Mouse (Mus musculus): Measurements from ENCODE around the gene Plekhj1. TPM values are rescaled to one million over a fixed set of nuclear protein-coding genes. Genes with fewer than 3 reads are reported as not detected.

Plekhj1 gene
- polyA plus RNA-seq, 1 experiment from 2014 or later: 140 TPM

DNA sequence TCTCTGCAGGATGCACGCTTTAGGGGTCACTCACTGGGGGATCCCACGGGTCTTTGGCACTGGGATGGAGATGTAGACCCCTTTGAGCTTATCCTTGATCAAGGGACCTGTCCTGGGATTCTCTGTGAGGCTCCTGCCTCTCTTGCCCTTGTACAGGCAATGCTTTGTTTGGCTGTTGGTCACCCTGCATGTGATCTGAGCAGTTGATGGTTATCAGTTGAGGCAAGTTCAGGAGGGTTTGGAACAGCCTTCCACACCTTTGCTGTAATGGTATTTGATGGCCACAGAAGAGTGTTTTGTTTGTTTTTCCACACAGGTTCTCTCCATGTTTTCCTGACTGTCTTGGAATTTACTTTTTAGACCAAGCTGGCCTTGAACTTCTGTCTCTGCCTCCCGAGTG lies 36.6 kb downstream of the Plekhj1 start:
- 71% methylated on average over 3 of the region's 3 CpGs for WGBS
- Histone ChIP-seq H3K9ac (ENCODE audit: low read depth, low read length) (no peak overlapping the region), H3K4me3 (ENCODE audit: low read length) (no peak overlapping the region), H3K27me3 (replicated peaks; ENCODE audit: control insufficient read depth, insufficient read depth, low read length) (no peaks in the 10 kb centered on the region), H3K4me2 (ENCODE audit: low read length) (no peak overlapping the region), H3K27ac (ENCODE audit: low read depth, low read length) (no peak overlapping the region), H3K36me3 (ENCODE audit: control insufficient read depth, insufficient read depth, low read length) (0 out of 2 replicates have a peak, but pooled peaks cover 6% of the 10 kb centered on the region), H3K4me1 (ENCODE audit: control insufficient read depth, insufficient read depth, low read depth, low read length) (peaks cover 21% of the 10 kb centered on the region), H3K9me3 (ENCODE audit: control insufficient read depth, low read length) (no peaks in the 10 kb centered on the region)
- no peak for ATAC-seq

- Histone ChIP-seq H3K4me1 (ENCODE audit: control insufficient read depth, insufficient read depth, low read depth, low read length) (peaks cover 30% of the 10 kb centered on the region), H3K36me3 (ENCODE audit: control insufficient read depth, insufficient read depth, low read length) (no peaks in the 10 kb centered on the region), H3K9me3 (ENCODE audit: control insufficient read depth, low read length) (no peaks in the 10 kb centered on the region), H3K4me2 (ENCODE audit: low read length) (no peak overlapping the region), H3K9ac (ENCODE audit: low read depth, low read length) (no peak overlapping the region), H3K4me3 (ENCODE audit: low read length) (no peak overlapping the region), H3K27me3 (replicated peaks; ENCODE audit: control insufficient read depth, insufficient read depth, low read length) (no peaks in the 10 kb centered on the region), H3K27ac (ENCODE audit: low read depth, low read length) (no peak overlapping the region)
- WGBS: 93% methylated on average over 4 of the region's 4 CpGs
- ATAC-seq: no peak
Measured at GRCm38 (mm10) chr10:80760596-80761524, 37.6 kb downstream of the Plekhj1 start.

GRCm38 (mm10) chr10:80758651-80759050 lies 39.8 kb downstream of the Plekhj1 start:
- Histone ChIP-seq H3K4me2 (ENCODE audit: low read length) (no peak overlapping the region), H3K4me3 (ENCODE audit: low read length) (no peak overlapping the region), H3K36me3 (ENCODE audit: control insufficient read depth, insufficient read depth, low read length) (no peaks in the 10 kb centered on the region), H3K9me3 (ENCODE audit: control insufficient read depth, low read length) (no peaks in the 10 kb centered on the region), H3K4me1 (ENCODE audit: control insufficient read depth, insufficient read depth, low read depth, low read length) (peaks cover 35% of the 10 kb centered on the region), H3K27ac (ENCODE audit: low read depth, low read length) (no peak overlapping the region), H3K9ac (ENCODE audit: low read depth, low read length) (no peak overlapping the region), H3K27me3 (replicated peaks; ENCODE audit: control insufficient read depth, insufficient read depth, low read length) (no peaks in the 10 kb centered on the region)
- WGBS: 89% methylated on average over 7 of the region's 7 CpGs
- ATAC-seq: no peak

GRCm38 (mm10) chr10:80757717-80758116 lies 40.7 kb downstream of the Plekhj1 start:
- H3K4me1 ChIP-seq (ENCODE audit: control insufficient read depth, insufficient read depth, low read depth, low read length): peaks cover 35% of the 10 kb centered on the region
- peak overlapping the region; percentile 2; the same call in 1 of the 2 replicates for H3K9ac ChIP-seq (ENCODE audit: low read depth, low read length)
- no peak for ATAC-seq
- no peak overlapping the region for H3K4me2 ChIP-seq (ENCODE audit: low read length)
- H3K9me3 ChIP-seq (ENCODE audit: control insufficient read depth, low read length): no peaks in the 10 kb centered on the region
- no peak overlapping the region for H3K4me3 ChIP-seq (ENCODE audit: low read length)
- H3K36me3 ChIP-seq (ENCODE audit: control insufficient read depth, insufficient read depth, low read length): no peaks in the 10 kb centered on the region
- H3K27me3 ChIP-seq (replicated peaks; ENCODE audit: control insufficient read depth, insufficient read depth, low read length): no peaks in the 10 kb centered on the region
- WGBS: 37% methylated on average over 5 of the region's 5 CpGs
- H3K27ac ChIP-seq (ENCODE audit: low read depth, low read length): no peak overlapping the region

GRCm38 (mm10) chr10:80756967-80757366 lies 41.5 kb downstream of the Plekhj1 start:
- no peak overlapping the region for H3K27ac ChIP-seq (ENCODE audit: low read depth, low read length)

GRCm38 (mm10) chr10:80756509-80756908 lies 41.9 kb downstream of the Plekhj1 start:
- ATAC-seq: no peak
- H3K4me2 ChIP-seq (ENCODE audit: low read length): peak overlapping the region; percentile 65
- 60% methylated on average over 2 of the region's 2 CpGs for WGBS
- H3K27ac ChIP-seq (ENCODE audit: low read depth, low read length): no peak overlapping the region
- no peaks in the 10 kb centered on the region for H3K27me3 ChIP-seq (replicated peaks; ENCODE audit: control insufficient read depth, insufficient read depth, low read length)
- H3K9ac ChIP-seq (ENCODE audit: low read depth, low read length): no peak overlapping the region
- no peaks in the 10 kb centered on the region for H3K9me3 ChIP-seq (ENCODE audit: control insufficient read depth, low read length)
- H3K36me3 ChIP-seq (ENCODE audit: control insufficient read depth, insufficient read depth, low read length): no peaks in the 10 kb centered on the region
- H3K4me3 ChIP-seq (ENCODE audit: low read length): peak overlapping the region; percentile 82
- H3K4me1 ChIP-seq (ENCODE audit: control insufficient read depth, insufficient read depth, low read depth, low read length): peaks cover 39% of the 10 kb centered on the region

More at GRCm38 (mm10) chr10:80756967-80757366, 41.5 kb downstream of the Plekhj1 start:
- H3K9ac ChIP-seq (ENCODE audit: low read depth, low read length): peak overlapping the region; percentile 26; the same call in 1 of the 2 replicates
- no peaks in the 10 kb centered on the region for H3K27me3 ChIP-seq (replicated peaks; ENCODE audit: control insufficient read depth, insufficient read depth, low read length)
- peak overlapping the region; percentile 23; the same call in 1 of the 2 replicates for H3K4me2 ChIP-seq (ENCODE audit: low read length)
- H3K4me3 ChIP-seq (ENCODE audit: low read length): no peak overlapping the region
- no peaks in the 10 kb centered on the region for H3K36me3 ChIP-seq (ENCODE audit: control insufficient read depth, insufficient read depth, low read length)
- WGBS: 62% methylated on average over 4 of the region's 4 CpGs
- no peak for ATAC-seq
- no peaks in the 10 kb centered on the region for H3K9me3 ChIP-seq (ENCODE audit: control insufficient read depth, low read length)
- peaks cover 39% of the 10 kb centered on the region for H3K4me1 ChIP-seq (ENCODE audit: control insufficient read depth, insufficient read depth, low read depth, low read length)

- Histone ChIP-seq H3K4me1 (ENCODE audit: control insufficient read depth, insufficient read depth, low read depth, low read length) (peaks cover 39% of the 10 kb centered on the region), H3K9me3 (ENCODE audit: control insufficient read depth, low read length) (no peaks in the 10 kb centered on the region), H3K27me3 (replicated peaks; ENCODE audit: control insufficient read depth, insufficient read depth, low read length) (no peaks in the 10 kb centered on the region), H3K27ac (ENCODE audit: low read depth, low read length) (no peak overlapping the region), H3K4me3 (ENCODE audit: low read length) (peak overlapping the region; percentile 82), H3K36me3 (ENCODE audit: control insufficient read depth, insufficient read depth, low read length) (no peaks in the 10 kb centered on the region), H3K4me2 (ENCODE audit: low read length) (peak overlapping the region; percentile 65), H3K9ac (ENCODE audit: low read depth, low read length) (peak overlapping the region; percentile 81)
- WGBS: 40% methylated on average over 3 of the region's 3 CpGs
- no peak for ATAC-seq
Measured at GRCm38 (mm10) chr10:80756099-80756498, 42.3 kb downstream of the Plekhj1 start.

DNA sequence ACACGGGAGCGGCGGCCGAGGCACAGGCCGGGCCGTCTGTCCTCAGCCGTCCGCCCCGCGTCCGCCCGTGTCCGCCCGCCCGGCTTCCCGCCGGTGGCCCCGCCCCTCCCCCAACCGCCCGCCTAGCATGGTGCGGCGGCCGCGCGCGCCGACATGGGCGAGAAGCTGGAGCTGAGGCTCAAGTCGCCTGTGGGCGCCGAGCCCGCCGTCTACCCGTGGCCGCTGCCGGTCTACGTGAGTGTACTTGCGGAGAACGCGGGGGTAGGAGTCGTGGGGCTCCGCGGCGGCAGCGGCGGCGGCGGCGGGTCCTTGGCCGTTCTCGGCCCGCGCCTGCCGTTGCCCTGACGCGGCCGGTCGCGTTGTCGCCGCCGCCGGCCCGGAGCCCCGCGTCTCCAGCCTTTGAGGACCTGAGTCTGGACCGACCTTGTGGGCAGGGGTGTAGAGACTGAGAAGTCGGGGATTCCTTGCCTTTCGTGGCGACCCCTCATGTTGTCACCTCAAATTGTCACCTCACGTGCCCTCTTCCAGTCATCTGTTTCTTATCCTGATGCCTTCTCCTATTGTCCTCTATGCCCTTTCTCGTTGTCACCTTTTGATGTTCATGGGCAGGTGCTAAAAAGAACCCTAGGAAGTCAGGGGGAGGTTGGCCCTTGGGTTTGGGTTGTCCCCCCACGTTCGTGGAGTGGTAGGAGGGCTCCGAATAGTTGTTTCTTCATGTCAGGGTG lies 43.0 kb downstream of the Plekhj1 start:
- H3K27ac ChIP-seq (ENCODE audit: low read depth, low read length): peak overlapping the region; percentile 86
- peak overlapping the region; percentile 82 for H3K4me3 ChIP-seq (ENCODE audit: low read length)
- H3K4me1 ChIP-seq (ENCODE audit: control insufficient read depth, insufficient read depth, low read depth, low read length): peaks cover 35% of the 10 kb centered on the region
- peak overlapping the region; percentile 81 for H3K9ac ChIP-seq (ENCODE audit: low read depth, low read length)
- no peaks in the 10 kb centered on the region for H3K9me3 ChIP-seq (ENCODE audit: control insufficient read depth, low read length)
- peak overlapping the region; percentile 65 for H3K4me2 ChIP-seq (ENCODE audit: low read length)
- no peak for ATAC-seq
- no peaks in the 10 kb centered on the region for H3K27me3 ChIP-seq (replicated peaks; ENCODE audit: control insufficient read depth, insufficient read depth, low read length)
- WGBS: under 1% methylated on average over 57 of the region's 75 CpGs
- no peaks in the 10 kb centered on the region for H3K36me3 ChIP-seq (ENCODE audit: control insufficient read depth, insufficient read depth, low read length)
